Mouse (Mus musculus) 3T3-L1 (cell line): Measurements from ENCODE around the gene Urb1.
"Not testable (repeated sequence)": the region's sequence is repeated elsewhere in the genome, so short reads cannot be mapped to it uniquely, and the experiment has no call there.

Experiments used
- DNase-seq: peaks from one replicate; pipeline ENCODE4 v3.0.0-alpha.2; 2015; ENCODE audit warnings: low read depth, low spot score

The Urb1 gene

GRCm38 (mm10) chr16:90823986-90824385 lies 13.8 kb upstream of the Urb1 start:
- DNase-seq, result not testable (repeated sequence)

- DNase-seq, result no peak
Measured at GRCm38 (mm10) chr16:90822981-90823380, 12.8 kb upstream of the Urb1 start.

GRCm38 (mm10) chr16:90822284-90822935 lies 12.2 kb upstream of the Urb1 start:
- DNase-seq, result no peak

GRCm38 (mm10) chr16:90821046-90821697 lies 11.0 kb upstream of the Urb1 start:
- DNase-seq, result no peak

- no peak for DNase-seq
Measured at GRCm38 (mm10) chr16:90820326-90820725, 10.1 kb upstream of the Urb1 start.

GRCm38 (mm10) chr16:90812086-90812485 lies 1.9 kb upstream of the Urb1 start:
- no peak for DNase-seq

- no peak for DNase-seq
Measured at GRCm38 (mm10) chr16:90810716-90811256, 573 bp upstream of the Urb1 start.

- DNase-seq, result no peak
Measured at GRCm38 (mm10) chr16:90804466-90804865, 5.7 kb downstream of the Urb1 start.

GRCm38 (mm10) chr16:90801928-90802327 lies 8.3 kb downstream of the Urb1 start:
- DNase-seq, result peak; percentile 44

- DNase-seq, result no peak
Measured at GRCm38 (mm10) chr16:90801251-90801650, 9.0 kb downstream of the Urb1 start.

- no peak for DNase-seq
Measured at GRCm38 (mm10) chr16:90799840-90800239, 10.4 kb downstream of the Urb1 start.

- no peak for DNase-seq
Measured at GRCm38 (mm10) chr16:90798848-90799247, 11.4 kb downstream of the Urb1 start.

GRCm38 (mm10) chr16:90798446-90798845 lies 11.8 kb downstream of the Urb1 start:
- DNase-seq, result no peak

GRCm38 (mm10) chr16:90794708-90795107 lies 15.5 kb downstream of the Urb1 start:
- DNase-seq, result no peak

- DNase-seq, result no peak
Measured at GRCm38 (mm10) chr16:90792500-90792899, 17.7 kb downstream of the Urb1 start.

GRCm38 (mm10) chr16:90792066-90792465 lies 18.1 kb downstream of the Urb1 start:
- no peak for DNase-seq

GRCm38 (mm10) chr16:90790946-90791345 lies 19.3 kb downstream of the Urb1 start:
- DNase-seq, result no peak

GRCm38 (mm10) chr16:90788580-90788979 lies 21.6 kb downstream of the Urb1 start:
- DNase-seq, result no peak

- DNase-seq, result no peak
Measured at GRCm38 (mm10) chr16:90785257-90785656, 25.0 kb downstream of the Urb1 start.

GRCm38 (mm10) chr16:90783302-90783701 lies 26.9 kb downstream of the Urb1 start:
- no peak for DNase-seq

GRCm38 (mm10) chr16:90779783-90780182 lies 30.4 kb downstream of the Urb1 start:
- DNase-seq, result no peak

GRCm38 (mm10) chr16:90775946-90776520 lies 34.2 kb downstream of the Urb1 start:
- no peak for DNase-seq

GRCm38 (mm10) chr16:90774646-90775045 lies 35.6 kb downstream of the Urb1 start:
- DNase-seq, result no peak
